In genomic region chr16:8717744-8718143, GRCm38 (mm10) we compare ENCODE assay signal across 20 mouse cellular contexts. TPM values are rescaled to one million over a fixed set of nuclear protein-coding genes. Genes with fewer than 3 reads are reported as not detected.
A peak's percentile ranks its signal among the peaks of the same experiment; 100 is the strongest.
DNase-seq lines count a peak whose midpoint lies in the region; ATAC-seq and TF ChIP-seq lines count a peak whose summit lies in the region.
"Had no signal": no experiment of that assay in that cellular context is flagged by ENCODE, and none has a peak within 500 bp of the region (broad histone marks: within the 10 kb centered on the region; RNA-seq: fewer than 3 reads in every experiment).

No protein-coding gene starts in this region.

- TF ChIP-seq CTCF in lung, embryonic 14.5 days (IDR thresholded peaks at IDR 0.05; ENCODE audit: low read depth): no peak
- TF ChIP-seq CTCF in MEL (IDR thresholded peaks at IDR 0.05 in 2 of 3, conservative IDR thresholded peaks at IDR 0.05 in 1 of 3; ENCODE audit: control insufficient read depth in 1 of 3, insufficient read depth in 1 of 3, low read depth in 2 of 3, low read length in 3 of 3, poor library complexity in 1 of 3, severe bottlenecking in 1 of 3): no peak

- no peak overlapping the region for H3K4me3 ChIP-seq in lung, embryonic 14.5 days (ENCODE audit: low read depth, low read length)
- H3K4me3 ChIP-seq in MEL (ENCODE audit: control insufficient read depth in 1 of 2, insufficient read depth in 1 of 2, low read depth in 2 of 2, low read length in 2 of 2): no peak overlapping the region
- no peak overlapping the region for H3K4me3 ChIP-seq in myocyte
- H3K4me3 ChIP-seq in hindbrain, embryonic 10.5 days: no peak overlapping the region
- H3K4me3 ChIP-seq in neural tube, embryonic 15.5 days (replicated peaks): no peak overlapping the region
- H3K4me3 ChIP-seq: embryonic facial prominence, embryonic 15.5 days; forebrain, embryonic 13.5 days; gastrocnemius, adult 2 months; intestine, embryonic 15.5 days; limb, embryonic 12.5 days had no signal

- H3K79me2 ChIP-seq in MEL (ENCODE audit: control insufficient read depth, insufficient read depth, low read length, poor library complexity) (peaks cover 64% of the 10 kb centered on the region), myocyte (ENCODE audit: control insufficient read depth, insufficient read depth) (peaks cover 87% of the 10 kb centered on the region)

- no peak overlapping the region for H3K4me2 ChIP-seq in lung, embryonic 14.5 days
- H3K4me2 ChIP-seq in myocyte (ENCODE audit: low read depth): no peak overlapping the region
- H3K4me2 ChIP-seq in neural tube, embryonic 15.5 days: no peak overlapping the region
- H3K4me2 ChIP-seq: embryonic facial prominence, embryonic 15.5 days; forebrain, embryonic 13.5 days; intestine, embryonic 15.5 days; limb, embryonic 12.5 days had no signal

- no peak for TF ChIP-seq POLR2A in MEL (IDR thresholded peaks at IDR 0.05; ENCODE audit: control insufficient read depth in 1 of 2, insufficient read depth in 1 of 2, low read depth in 1 of 2, low read length in 2 of 2, poor library complexity in 1 of 2)
- no peak for TF ChIP-seq POLR2A in myocyte (IDR thresholded peaks at IDR 0.05; ENCODE audit: insufficient read length, low read depth)

- no peak for TF ChIP-seq EP300 in MEL (IDR thresholded peaks at IDR 0.05; ENCODE audit: low read depth in 1 of 2, low read length in 2 of 2)

- peaks cover 37% of the 10 kb centered on the region for H3K36me3 ChIP-seq in lung, embryonic 14.5 days (ENCODE audit: insufficient read depth)
- H3K36me3 ChIP-seq in MEL (ENCODE audit: control insufficient read depth in 1 of 2, insufficient read depth in 2 of 2, low read length in 2 of 2): peaks cover 0 to 30% of the 10 kb centered on the region in 2 experiments; a peak in 3 of 4 replicates
- H3K36me3 ChIP-seq in myocyte (ENCODE audit: control insufficient read depth, insufficient read depth): peaks cover 16% of the 10 kb centered on the region
- H3K36me3 ChIP-seq in hindbrain, embryonic 10.5 days: peaks cover 38% of the 10 kb centered on the region
- peaks cover 30% of the 10 kb centered on the region for H3K36me3 ChIP-seq in neural tube, embryonic 15.5 days
- H3K36me3 ChIP-seq: intestine, embryonic 15.5 days had no signal

- 90% methylated on average over 10 of the region's 10 CpGs for WGBS in lung, embryonic 14.5 days
- 93% methylated on average over 10 of the region's 10 CpGs for WGBS in hindbrain, embryonic 10.5 days
- WGBS in neural tube, embryonic 15.5 days: 95% methylated on average over 10 of the region's 10 CpGs

- H3K27ac ChIP-seq in lung, embryonic 14.5 days (ENCODE audit: low read depth): no peak overlapping the region
- H3K27ac ChIP-seq in MEL (ENCODE audit: control insufficient read depth, low read depth, low read length): no peak overlapping the region
- no peak overlapping the region for H3K27ac ChIP-seq in hindbrain, embryonic 10.5 days
- H3K27ac ChIP-seq in neural tube, embryonic 15.5 days (replicated peaks): no peak overlapping the region
- H3K27ac ChIP-seq: embryonic facial prominence, embryonic 15.5 days; forebrain, embryonic 13.5 days; gastrocnemius, adult 2 months; intestine, embryonic 15.5 days; limb, embryonic 12.5 days had no signal

- DNase-seq in lung, embryonic 14.5 days: peak; percentile 49
- DNase-seq in lung, postnatal 4 days: no peak
- peak; percentile 57 for DNase-seq in MEL (ENCODE audit: low read depth, low spot score)
- DNase-seq in embryo, embryonic 10.5 days (ENCODE audit: low spot score): peak; percentile 37
- no peak for DNase-seq in hindbrain, embryonic 10.5 days (ENCODE audit: low spot score)
- DNase-seq: cerebellum, adult 9-10 months; gastrocnemius, adult 2 months; heart, postnatal 14 days; layer of hippocampus, postnatal 36 days; lung, adult 2 months; thymus, adult 2 months had no signal

- H3K9me3 ChIP-seq in lung, embryonic 14.5 days (ENCODE audit: low read depth, low read length): no peaks in the 10 kb centered on the region
- no peaks in the 10 kb centered on the region for H3K9me3 ChIP-seq in MEL (replicated peaks; ENCODE audit: insufficient read depth, low read length)
- no peaks in the 10 kb centered on the region for H3K9me3 ChIP-seq in hindbrain, embryonic 10.5 days
- no peaks in the 10 kb centered on the region for H3K9me3 ChIP-seq in neural tube, embryonic 15.5 days (replicated peaks)
- H3K9me3 ChIP-seq: embryonic facial prominence, embryonic 15.5 days; forebrain, embryonic 13.5 days; intestine, embryonic 15.5 days; limb, embryonic 12.5 days had no signal

- no peak overlapping the region for H3ac ChIP-seq in myocyte (ENCODE audit: control insufficient read depth, insufficient read length)

- H3K4me1 ChIP-seq in lung, embryonic 14.5 days (ENCODE audit: insufficient read depth): no peaks in the 10 kb centered on the region
- no peaks in the 10 kb centered on the region for H3K4me1 ChIP-seq in MEL (ENCODE audit: control insufficient read depth in 1 of 2, insufficient read depth in 2 of 2, low read length in 2 of 2)
- H3K4me1 ChIP-seq in hindbrain, embryonic 10.5 days (replicated peaks): peaks cover 10% of the 10 kb centered on the region; the same call in 1 of the 2 replicates
- peaks cover 24% of the 10 kb centered on the region for H3K4me1 ChIP-seq in neural tube, embryonic 15.5 days

- no peak for TF ChIP-seq RAD21 in MEL (IDR thresholded peaks at IDR 0.05; ENCODE audit: low read depth, low read length)

- ATAC-seq in lung, embryonic 14.5 days (ENCODE audit: insufficient read depth): no peak
- ATAC-seq in neural tube, embryonic 15.5 days (ENCODE audit: low FRiP score): no peak
- ATAC-seq: forebrain, embryonic 13.5 days; intestine, embryonic 15.5 days had no signal

- no peaks in the 10 kb centered on the region for H3K27me3 ChIP-seq in lung, embryonic 14.5 days (ENCODE audit: insufficient read depth, low read length)
- H3K27me3 ChIP-seq in MEL (ENCODE audit: control insufficient read depth in 1 of 2, insufficient read depth in 2 of 2, low read length in 2 of 2): no peaks in the 10 kb centered on the region
- no peaks in the 10 kb centered on the region for H3K27me3 ChIP-seq in myocyte (ENCODE audit: control insufficient read depth, insufficient read depth, insufficient read length)
- H3K27me3 ChIP-seq in hindbrain, embryonic 10.5 days (ENCODE audit: insufficient read depth, poor library complexity, severe bottlenecking): no peaks in the 10 kb centered on the region
- H3K27me3 ChIP-seq in neural tube, embryonic 15.5 days (replicated peaks): no peaks in the 10 kb centered on the region
- H3K27me3 ChIP-seq: embryonic facial prominence, embryonic 15.5 days; forebrain, embryonic 13.5 days; intestine, embryonic 15.5 days; limb, embryonic 12.5 days had no signal

- H3K9ac ChIP-seq in lung, embryonic 14.5 days: no peak overlapping the region
- H3K9ac ChIP-seq in MEL (ENCODE audit: control insufficient read depth, low read depth, low read length, poor library complexity, severe bottlenecking): no peak overlapping the region
- H3K9ac ChIP-seq in neural tube, embryonic 15.5 days (replicated peaks): no peak overlapping the region
- H3K9ac ChIP-seq: embryonic facial prominence, embryonic 15.5 days; forebrain, embryonic 13.5 days; intestine, embryonic 15.5 days; limb, embryonic 12.5 days had no signal

TF ChIP-seq in MEL, 35 proteins besides CTCF, POLR2A, EP300 and RAD21:
- TF ChIP-seq SIN3A (IDR thresholded peaks at IDR 0.05; ENCODE audit: low read length): peak; percentile 74; the same call in 1 of the 2 replicates
- TF ChIP-seq ZC3H11A (IDR thresholded peaks at IDR 0.05; ENCODE audit: low read depth, low read length): no peak
- no peak for TF ChIP-seq MXI1 (IDR thresholded peaks at IDR 0.05; ENCODE audit: low read depth, low read length)

TF ChIP-seq in myocyte, 11 proteins besides CTCF, POLR2A, EP300 and RAD21:
- TF ChIP-seq SRF (IDR thresholded peaks at IDR 0.05; ENCODE audit: control insufficient read depth, insufficient read length, low read depth) (no peak), REST (IDR thresholded peaks at IDR 0.05; ENCODE audit: insufficient read depth, insufficient read length) (peak; percentile 88)

RNA-seq across cellular contexts. Expression of gene Gm5767, which starts 37.2 kb away (rescaled TPM):
- not detected in 2 replicates for polyA plus RNA-seq in lung, embryonic 14.5 days (2014; fragmentation: Nextera tagmentation; extraction: Ambion mirVana)
- total RNA-seq in MEL (2012; rRNA removed): not detected in 2 replicates
- not detected for polyA plus RNA-seq in MEL (2012; ENCODE audit: insufficient read depth in 1 of 2, insufficient read length in 2 of 2, low read depth in 1 of 2, low replicate concordance in 2 of 2, missing spikeins in 1 of 2)
- 0.16 TPM for polyA plus RNA-seq in myocyte (2012; fragmentation: generic; extraction: Trizol)
- polyA plus RNA-seq in hindbrain, embryonic 10.5 days (2016; fragmentation: Nextera tagmentation; extraction: Ambion mirVana): not detected in 2 replicates
- not detected in 2 replicates for polyA plus RNA-seq in neural tube, embryonic 15.5 days (2015; fragmentation: Nextera tagmentation; extraction: Ambion mirVana)
- total RNA-seq: ES-E14; gastrocnemius, adult 2 months; heart, adult 8-10 months; heart, postnatal 14 days; layer of hippocampus, postnatal 36 days; monocyte, adult 5-6 weeks had no signal
- polyA plus RNA-seq: embryonic facial prominence, embryonic 15.5 days; forebrain, embryonic 13.5 days; intestine, embryonic 15.5 days; limb, embryonic 12.5 days; lung, adult 2 months had no signal

RNA-seq across cellular contexts. Expression of gene Carhsp1, which starts 45.8 kb away (rescaled TPM):
- polyA plus RNA-seq in lung, embryonic 14.5 days (2014; fragmentation: Nextera tagmentation; extraction: Ambion mirVana): 27.6 and 27.7 TPM in 2 replicates
- total RNA-seq in MEL (2012; rRNA removed): 19.5 and 21.4 TPM in 2 replicates
- 10 to 100 TPM in 1 of 2 experiments, not detected in 1; 28.0 TPM for polyA plus RNA-seq in MEL (2012; ENCODE audit: insufficient read depth in 1 of 2, insufficient read length in 2 of 2, low read depth in 1 of 2, low replicate concordance in 2 of 2, missing spikeins in 1 of 2)
- 110 TPM for polyA plus RNA-seq in myocyte (2012; fragmentation: generic; extraction: Trizol)
- 187 and 235 TPM in 2 replicates for polyA plus RNA-seq in hindbrain, embryonic 10.5 days (2016; fragmentation: Nextera tagmentation; extraction: Ambion mirVana)
- 141 and 152 TPM in 2 replicates for polyA plus RNA-seq in neural tube, embryonic 15.5 days (2015; fragmentation: Nextera tagmentation; extraction: Ambion mirVana)

Comparison
In these comparisons a context has a peak if more than half of its experiments do, and no peak if none do; other contexts are left out.
1. DNase-seq: peak in lung, embryonic 14.5 days (single experiment), MEL (single experiment) and embryo, embryonic 10.5 days (single experiment); none in lung, postnatal 4 days (0 of 2) and hindbrain, embryonic 10.5 days (single experiment).